Mouse (Mus musculus) E14TG2a.4 (cell line): ENCODE results near the gene Rfx8.

Experiments
- CTCF ChIP-seq: conservative IDR thresholded peaks from 2 replicates; pipeline ENCODE4 v1.5.1; 2014; ENCODE audit warnings: low read length
- NANOG ChIP-seq: IDR thresholded peaks from 2 replicates; pipeline ENCODE4 v1.6.1; 2014; ENCODE audit warnings: borderline replicate concordance, low read length, mixed read lengths

DNA sequence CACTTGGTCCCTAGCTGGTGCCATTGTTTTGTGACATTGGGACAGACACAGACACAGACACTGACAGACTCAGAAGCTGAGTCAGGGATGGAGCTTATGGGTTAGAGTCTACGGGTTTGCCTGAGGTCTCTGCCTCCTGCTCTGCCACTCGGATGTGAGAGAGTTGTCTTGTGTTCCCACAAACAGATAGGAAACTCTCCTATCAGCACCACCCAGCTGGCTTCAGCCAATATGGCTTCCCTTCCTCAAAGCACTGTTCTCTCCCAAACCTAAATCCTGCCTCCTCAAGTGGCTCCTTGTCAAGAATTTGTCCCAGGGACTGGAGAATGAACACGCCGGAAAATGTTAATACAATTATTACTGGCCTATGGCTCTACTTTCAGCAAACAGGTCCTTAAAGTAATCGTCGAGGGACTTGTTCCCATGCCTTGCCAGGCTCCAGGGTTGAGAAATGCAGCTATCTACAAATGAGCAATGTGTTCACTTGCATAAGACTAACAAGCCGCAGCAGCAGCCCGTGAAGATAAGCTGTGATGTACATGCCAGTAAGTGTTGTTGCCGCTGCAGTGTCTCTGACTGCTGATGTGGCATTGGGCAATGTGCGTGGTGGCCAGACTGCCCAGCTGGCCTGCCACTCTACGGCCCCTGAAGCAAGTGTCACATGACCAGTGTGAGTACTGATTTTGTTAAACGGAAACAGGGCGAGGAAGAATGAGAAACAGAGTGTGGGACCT lies 33.6 kb upstream of the Rfx8 start:
- TF ChIP-seq CTCF (no peak), NANOG (no peak)
